Mouse (Mus musculus): ENCODE results near the gene Ms4a3.

The Ms4a3 gene

DNA sequence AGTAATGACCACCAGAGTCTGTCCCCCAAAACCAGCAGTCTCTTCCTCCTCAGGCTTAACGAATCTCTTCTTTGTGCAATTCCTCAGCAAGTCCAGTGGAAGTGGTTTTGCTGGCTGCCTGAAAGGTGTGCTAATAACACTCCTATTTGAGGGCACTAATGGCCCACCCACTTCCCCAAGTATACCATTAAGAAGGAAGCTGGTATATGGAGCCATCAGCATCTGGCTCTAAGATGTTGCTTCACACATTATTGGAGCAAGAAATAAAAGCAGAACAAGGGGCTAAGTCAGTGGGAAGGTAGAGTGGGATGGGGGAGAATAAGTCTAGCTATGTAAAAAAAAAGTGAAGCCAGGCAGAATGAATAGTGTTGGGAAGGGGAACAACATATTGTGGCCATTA is at the start of gene Ms4a3:
Gene Ms4a3, minus strand, starts transcription at position 120 of the 400 bp plus-strand sequence.
- no peak for DNase-seq

DNA sequence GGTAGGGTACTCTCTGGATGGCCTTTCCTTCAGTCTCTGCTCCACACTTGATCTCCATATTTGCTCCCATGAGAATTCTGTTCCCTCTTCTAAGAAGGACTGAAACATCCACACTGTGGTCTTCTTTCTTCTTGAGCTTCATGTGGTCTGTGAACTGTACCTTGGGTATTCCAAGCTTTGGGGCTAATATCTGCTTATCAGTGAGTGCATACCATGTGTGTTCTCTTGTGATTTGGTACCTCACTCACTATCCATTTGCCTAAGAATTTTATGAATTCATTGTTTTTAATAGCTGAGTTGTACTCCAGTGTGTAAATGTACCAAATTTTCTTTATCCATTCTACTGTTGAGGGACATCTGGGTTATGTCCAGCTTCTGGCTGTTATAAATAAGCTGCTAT is 20.9 kb upstream of the Ms4a3 start:
- no peak for DNase-seq

DNA sequence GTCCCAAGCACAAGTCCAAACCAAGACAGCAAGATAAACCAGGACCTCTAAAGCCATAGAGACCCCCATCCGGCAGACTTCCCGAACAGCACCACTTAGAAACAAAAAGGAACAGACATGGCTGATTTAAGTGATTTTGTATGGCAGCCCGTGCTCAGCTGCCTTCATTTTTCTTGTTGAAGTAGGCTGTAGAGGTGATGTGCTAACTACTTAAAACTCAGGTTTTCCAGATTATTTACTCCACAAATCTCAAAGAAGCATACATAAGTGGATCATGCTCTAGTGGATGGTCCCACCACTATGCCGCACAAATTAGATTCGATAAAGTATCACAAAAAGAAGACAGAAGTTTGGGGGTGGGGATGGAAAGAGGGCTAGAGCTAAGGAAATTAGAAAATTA is 19.8 kb upstream of the Ms4a3 start, which contains the start of gene Oosp2:
Gene Oosp2, minus strand, starts transcription at position 101 of the 400 bp plus-strand sequence.
- DNase-seq = no peak

DNA sequence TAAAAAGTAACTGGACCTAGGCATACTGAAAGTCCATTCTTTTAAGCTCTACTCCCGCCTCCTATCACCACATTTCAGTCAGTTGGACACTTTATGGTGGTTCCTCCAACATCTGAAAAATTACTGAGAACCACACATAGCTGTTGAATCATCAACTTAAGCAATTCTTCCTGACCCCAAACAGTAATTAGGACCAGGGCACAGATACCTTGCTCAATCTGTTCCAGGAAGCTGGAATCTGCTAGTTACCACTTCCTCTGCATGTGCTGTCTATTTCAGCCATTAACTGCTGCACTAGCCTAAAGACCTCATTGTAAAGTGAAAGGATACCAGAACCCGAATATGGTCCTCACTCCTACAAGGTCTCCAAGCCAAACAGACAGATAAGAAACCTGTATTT is 18.5 kb upstream of the Ms4a3 start:
- DNase-seq = no peak

DNA sequence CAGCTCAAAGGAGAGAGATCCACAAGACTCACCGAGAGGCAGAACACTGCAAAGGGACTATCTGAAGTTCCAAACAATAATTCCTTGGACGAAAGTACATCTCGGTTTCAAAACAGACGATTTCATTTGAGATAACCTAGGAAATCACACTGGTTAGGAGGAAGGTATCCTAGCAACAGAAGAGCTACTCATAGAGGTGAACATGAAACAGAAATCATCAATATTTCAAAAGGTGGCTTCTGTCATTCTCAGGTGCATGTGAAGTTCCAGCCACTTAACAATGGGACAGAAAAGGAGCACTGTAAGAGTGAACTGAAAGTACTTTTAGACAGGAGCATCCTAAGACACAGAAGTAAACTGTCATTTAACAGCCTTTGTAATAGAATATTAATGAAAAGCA is 8.9 kb upstream of the Ms4a3 start:
- DNase-seq = no peak

DNA sequence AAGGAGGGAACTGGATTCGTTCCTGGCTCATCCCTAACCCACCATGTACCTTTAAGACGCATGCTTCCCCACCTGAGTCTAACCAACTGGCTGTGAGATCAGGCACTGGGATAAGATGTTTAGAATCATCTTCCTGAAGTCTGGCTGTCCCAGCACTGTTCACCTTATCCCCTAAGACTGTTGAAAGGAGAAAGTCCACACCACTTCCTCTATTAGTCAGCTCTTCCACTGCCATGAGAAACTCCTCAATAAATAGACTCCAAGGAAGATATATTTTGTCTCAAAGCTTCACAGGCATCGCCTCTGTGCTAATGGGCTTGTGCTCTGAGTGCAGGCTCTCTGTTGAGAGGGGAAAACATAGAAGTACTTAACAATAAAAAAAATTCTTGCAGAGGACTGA is 5.5 kb upstream of the Ms4a3 start:
- no peak for DNase-seq

DNA sequence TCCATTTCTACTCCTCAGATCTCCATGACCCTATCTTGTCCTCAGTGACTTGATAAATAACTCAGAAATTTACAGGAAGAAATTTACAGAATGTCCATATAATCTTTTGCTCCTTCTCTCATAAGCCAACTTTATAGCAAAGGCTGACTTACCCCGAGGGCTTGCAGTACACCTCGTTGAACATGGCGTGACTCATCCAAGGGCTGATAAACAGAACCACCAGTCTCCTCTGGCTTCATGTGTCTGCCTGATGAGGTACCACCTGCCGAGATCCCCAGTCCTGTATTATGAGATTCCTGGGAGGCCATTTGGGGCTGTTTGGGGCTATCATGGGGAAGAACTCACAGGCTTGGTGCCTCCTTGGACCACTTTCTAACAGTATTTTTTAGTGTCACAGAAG is 1.6 kb downstream of the Ms4a3 start:
- DNase-seq = no peak

DNA sequence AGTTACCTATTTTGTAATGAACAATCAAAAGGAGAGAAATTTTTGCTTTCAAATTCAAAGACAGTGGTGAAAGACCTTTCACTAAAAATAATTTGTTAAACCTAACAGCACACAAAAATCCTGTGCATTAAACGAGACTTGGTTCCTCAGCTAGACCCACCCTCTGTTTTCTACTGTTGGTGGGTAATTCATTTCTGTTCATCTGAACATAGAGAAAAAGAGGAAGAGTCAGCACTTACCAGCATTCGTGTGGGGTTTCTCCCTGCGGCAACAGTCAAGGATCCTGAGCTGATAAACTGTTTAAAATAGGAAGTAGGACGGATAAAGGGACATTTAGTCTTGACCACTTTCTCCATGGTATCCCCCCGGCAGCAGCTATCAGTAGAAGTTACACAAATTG is 5.1 kb downstream of the Ms4a3 start:
- DNase-seq = no peak

DNA sequence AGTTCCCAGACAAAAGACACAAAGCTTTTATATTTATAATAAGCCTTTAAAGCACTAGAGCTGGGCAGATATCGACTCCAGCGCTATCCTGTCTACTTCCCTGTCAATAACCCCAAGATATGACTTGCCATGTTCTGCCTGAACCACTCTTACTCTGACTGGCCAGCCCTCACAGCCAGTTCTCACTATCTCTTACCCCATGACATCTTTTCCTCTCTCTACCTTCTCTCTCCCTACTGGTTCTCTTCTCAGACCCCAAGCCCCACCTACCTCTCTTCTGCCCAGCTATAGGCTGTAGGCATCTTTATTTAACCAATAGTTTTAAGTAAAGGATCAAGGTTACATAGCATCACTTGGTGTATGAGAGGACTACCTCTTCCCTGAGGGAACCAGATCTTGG is 6.3 kb downstream of the Ms4a3 start:
- DNase-seq = no peak

DNA sequence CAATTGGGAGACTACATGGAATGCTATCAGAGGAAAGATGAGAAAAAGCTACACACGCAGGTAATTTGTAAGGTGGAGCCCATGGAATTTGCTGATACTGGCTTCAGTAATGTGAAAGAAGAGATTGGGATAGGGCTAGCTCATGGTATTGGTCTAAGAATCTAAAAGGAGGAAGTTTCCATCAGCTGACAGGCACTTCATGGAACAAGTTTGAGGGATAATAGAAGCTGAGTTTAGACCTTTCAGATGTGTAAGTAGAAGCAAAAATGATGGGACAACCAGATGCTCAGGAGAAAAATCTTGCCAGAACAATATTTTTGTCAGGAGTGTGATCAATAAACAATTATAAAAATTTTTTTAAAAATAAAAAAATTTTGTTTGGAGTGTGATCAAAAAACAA is 6.9 kb downstream of the Ms4a3 start:
- no peak for DNase-seq

DNA sequence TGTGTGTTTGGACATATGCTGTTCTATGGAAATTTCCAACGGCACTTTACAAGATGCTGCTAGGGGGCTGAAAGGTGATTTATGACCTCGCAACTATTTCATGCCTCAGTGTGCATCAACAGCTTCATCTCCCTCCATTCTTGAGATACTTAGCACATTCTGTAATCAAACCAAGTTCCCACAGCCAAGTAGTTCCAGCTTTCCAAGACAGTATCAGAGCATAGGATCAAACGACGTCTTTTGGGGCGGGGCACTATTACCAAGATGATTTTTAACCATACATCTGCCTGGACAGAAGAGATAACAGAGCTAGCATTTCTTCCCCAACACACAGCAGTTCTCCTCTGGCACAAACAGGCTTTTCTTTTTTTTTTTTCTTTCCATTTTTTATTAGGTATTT is 15.4 kb downstream of the Ms4a3 start:
- DNase-seq = no peak

DNA sequence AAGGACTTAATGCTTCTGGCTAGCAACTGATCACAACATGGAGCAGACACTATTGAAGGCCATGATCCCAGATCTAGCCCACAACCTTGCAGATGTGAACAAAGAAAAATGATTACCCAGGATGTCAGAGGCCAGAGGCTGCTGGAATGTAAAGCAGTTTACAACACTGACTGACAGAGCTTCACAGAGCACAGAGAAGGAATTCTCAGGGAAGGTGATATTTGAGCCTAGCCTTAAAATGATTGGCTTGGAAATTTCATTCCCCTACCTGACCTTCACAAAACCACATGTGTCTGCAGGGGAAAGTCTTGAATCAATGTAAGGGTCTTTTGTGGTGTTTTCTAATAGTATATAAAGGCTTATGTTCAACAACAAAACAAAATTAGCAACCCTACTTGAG is 15.9 kb downstream of the Ms4a3 start:
- no peak for DNase-seq

DNA sequence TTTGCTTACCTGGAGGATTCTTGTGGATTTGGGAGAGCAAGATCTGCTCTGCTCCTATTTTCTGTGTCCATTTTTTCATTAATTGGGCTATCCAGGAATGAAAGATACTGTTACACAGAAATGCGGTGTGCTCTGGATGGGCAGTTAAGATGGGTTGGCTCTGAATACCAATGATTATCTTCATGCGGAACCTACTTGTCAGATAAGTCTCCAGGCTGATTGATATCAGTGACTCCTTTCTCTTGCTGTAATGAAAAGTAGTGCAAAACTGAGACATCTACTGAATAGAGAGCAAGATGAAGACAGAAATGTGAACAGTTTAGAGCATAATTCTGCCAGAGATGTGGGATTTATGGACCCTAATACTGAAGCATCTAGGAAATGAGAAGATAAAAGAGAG is 17.1 kb downstream of the Ms4a3 start, which contains the start of gene Ms4a2:
Gene Ms4a2, minus strand, starts transcription at position 169 of the 400 bp plus-strand sequence.
- DNase-seq = no peak

DNA sequence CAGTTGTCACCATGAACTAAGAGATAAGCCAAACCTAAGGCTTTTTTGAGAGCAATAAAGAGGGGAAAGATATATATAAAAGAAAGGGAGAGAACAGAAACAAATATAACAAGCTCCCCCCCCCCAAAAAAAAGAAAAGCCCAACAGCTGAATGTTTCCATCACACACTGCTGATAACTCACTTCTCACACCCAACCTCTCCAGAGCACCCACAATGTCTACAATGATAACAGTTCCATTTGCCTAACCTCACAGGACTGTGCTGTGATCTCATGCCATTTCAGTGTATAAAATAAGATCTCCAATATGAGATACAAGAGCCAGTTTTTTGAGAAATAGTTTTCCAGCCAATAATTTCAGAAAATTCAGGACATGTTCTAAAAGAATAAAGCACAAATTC is 22.7 kb downstream of the Ms4a3 start:
- DNase-seq = no peak

DNA sequence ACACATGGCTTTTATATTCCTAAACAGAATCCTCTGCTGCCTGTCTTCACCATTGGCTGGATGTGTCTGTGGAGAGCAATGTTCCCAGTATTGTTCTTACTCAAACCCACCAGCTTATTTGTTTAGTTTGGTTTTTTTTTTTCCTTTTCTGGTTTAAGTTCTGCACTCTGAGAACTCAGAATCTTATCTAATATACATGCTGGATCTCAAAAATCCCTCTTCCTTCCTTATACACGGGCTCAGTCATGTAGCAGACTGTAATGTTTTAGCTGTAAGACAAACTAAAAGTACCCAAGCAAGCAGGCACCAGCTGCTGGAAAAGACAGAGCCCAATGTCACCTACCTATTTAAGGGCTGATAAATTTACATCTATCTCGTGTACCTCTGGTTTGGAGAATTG is 25.8 kb downstream of the Ms4a3 start:
- DNase-seq = no peak

DNA sequence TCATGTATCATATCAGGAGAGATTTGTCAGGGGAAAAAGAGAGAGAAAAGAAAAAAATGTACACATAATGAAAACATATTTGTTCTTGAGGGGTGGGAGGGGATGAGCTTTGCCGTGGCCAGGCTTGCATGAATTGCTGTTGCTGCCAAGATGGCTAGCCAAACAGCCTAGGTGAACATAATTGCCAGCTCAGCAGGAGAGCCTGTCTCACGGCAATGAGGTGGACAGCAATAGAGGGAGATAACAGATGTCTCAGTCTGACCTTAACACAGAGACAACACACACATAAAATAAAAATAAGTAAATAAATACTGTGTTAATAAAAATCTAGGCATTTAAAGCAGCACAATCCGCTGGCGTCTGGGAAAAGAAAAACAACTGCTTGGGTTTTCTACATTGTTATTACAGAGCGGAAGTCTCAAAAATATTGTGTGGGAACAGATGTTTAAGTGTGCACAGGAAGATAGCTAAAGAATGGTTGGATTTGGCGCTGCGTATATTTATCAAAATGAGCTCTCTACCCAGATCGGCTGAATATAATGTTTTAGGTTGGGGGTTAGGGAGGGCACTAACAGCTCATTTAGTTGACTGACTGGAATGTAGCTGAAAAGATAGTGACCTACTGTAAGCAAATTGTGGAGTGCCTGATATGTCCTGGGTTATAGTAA is 26.7 kb downstream of the Ms4a3 start:
- no peak for DNase-seq

DNA sequence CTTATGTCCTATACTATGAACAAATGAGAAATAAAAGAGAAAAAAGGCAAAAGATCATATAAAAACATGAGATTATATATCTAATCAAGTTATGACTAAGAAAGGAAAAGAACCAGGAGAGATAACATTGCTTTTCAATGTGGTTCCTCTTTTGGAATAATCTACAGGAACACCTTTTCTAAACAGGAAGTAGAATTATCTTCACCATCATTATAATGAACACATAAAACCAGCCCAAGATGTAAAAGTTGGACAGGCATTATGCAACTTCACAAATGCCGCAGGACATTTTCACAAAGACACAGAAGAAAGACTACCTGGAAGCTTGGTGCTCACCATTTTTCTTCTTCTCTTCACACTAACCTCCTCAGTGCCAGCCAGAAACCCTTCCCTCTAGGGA is 27.6 kb downstream of the Ms4a3 start:
- DNase-seq = no peak

DNA sequence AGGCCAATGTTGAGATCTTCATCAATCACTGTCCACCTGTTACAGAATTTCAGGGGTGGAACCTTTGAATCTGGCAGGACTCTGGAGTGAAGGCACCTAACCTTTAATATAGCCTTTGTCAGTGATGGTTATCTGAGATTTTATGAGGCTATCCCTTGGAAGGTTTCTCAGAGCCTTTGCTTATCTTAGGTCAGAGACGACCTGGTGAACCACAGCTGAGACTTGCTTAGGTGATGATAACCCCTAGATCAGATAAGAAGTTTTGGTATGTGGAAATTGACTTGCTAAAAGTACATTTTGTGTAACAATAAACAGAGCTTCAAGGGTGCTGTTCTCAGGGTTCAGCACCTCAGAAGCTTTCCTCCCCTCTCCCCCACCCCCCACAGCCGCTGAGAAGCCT is 28.4 kb downstream of the Ms4a3 start:
- no peak for DNase-seq

DNA sequence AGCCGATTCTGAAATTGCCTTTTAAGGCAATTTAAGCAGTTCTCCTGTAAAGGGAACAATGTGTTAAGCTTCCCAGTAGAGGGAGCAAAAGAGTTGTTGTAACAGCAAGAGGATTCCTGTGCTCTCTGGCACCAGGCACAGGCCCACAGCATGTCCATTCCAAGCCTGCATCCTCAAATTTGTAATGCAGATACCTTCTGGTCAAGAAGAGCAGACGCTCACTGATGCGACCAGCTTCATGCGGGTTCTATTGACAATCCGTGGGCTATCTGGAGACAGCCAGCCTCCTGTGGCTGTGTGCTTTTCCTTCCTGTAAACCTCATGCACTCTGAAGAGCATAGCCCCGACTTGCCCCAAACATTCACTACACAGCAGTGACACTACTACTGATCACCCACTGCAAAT is 29.1 kb downstream of the Ms4a3 start:
- DNase-seq = peak; percentile 16

DNA sequence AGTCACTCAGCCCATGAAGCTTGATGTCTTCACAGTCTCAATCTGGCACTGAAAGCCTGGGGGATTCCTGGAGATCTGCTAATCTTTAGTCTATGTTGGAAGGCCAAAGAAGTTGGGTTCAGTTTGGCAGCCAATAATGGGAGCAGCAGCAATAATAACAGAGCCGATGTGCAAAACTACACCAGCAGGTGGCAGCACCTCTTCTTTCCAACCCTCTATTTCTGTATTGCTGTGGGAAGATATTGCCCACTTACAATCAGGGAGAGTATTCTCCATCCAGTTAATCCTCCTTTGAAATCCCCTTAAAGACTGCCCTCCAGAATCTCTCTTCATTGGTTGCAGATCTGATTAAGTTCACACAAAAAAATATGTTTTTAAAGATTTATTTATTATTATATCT is 32.5 kb downstream of the Ms4a3 start:
- DNase-seq = peak; percentile 17

DNA sequence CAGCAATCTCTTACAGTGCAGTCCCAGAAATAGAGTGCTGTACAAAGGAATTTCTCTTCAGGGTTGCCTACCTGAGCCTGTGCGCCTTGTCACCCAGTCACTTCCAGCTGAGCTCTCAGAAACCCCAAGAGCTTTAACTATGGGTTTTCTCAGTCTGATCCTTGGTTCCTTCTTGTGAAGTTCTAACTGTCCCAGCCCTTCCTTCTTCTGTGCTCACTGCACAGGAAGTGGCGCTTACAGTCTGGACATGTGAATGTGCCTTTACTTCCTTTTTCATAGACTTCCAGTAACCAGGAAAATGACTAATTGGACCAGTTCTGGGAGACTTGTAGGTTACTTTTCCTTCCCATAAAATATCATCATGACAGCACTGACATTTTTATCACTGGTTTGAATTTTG is 36.0 kb downstream of the Ms4a3 start, which contains the start of gene Ms4a6d:
Gene Ms4a6d, minus strand, starts transcription at position 247 of the 400 bp plus-strand sequence.
- DNase-seq = no peak

DNA sequence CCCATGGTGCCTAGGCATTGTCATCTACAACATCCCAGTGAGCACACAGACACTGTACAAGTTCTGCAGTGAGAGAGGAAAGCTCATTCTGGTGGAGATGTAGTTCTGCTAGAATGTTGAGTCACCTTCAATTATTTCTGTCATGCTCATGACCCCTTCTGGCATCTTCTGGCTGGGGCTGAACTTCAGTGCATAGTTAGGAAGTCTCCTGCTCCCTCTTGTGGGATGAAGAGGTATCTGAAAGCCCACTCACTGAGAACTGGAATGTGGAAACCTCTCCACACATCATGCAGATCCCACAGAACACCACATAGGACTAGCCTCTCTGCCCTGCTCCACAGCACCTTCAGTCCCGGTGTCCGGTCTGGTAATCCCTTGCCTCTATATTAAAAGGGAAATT is 38.6 kb downstream of the Ms4a3 start:
- peak; percentile 7 for DNase-seq

DNA sequence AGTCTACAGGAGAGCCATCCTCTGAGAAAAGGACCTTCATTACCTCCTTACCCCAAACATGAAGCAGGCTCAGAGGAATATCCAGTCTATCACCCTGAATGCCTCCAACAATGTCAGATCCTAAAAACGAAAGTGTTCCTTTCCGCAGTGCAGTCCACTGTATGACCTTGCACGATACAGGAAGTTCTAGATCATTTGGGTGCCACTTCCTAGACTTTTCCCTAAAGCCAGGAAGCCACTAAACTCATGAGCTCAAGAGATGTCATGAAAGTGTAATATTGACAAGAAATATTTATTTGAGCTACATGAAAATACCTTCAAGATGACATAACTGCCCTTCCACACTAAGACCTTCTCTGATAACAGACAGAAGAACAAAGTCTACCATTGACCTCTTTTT is 39.3 kb downstream of the Ms4a3 start:
- no peak for DNase-seq

DNA sequence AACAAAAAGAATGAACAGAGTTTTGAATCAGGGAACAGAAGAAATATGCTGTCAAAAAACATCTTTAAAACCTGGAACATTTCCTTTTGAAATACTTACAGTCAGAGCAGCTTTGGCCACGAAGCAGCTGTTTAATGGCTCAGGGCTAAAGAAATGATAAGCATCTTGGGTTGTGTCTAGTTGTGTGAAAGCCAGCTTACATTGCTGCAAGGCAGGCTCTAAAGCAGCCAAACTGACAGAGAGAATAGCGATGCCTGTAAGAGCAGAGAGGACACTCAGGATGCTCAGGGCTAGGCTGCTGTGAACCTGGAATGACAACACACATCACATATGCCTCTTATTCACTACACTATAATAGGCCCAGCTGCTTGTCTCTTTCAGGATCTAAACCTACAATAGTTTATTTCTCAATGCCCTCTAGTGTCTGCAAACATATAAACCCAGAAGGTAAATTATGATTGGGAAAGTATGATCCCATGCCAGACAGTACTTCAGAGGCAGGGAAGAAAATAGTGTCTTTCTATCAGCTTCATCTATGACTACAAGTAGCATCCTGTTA is 50.7 kb downstream of the Ms4a3 start:
- no peak for DNase-seq

DNA sequence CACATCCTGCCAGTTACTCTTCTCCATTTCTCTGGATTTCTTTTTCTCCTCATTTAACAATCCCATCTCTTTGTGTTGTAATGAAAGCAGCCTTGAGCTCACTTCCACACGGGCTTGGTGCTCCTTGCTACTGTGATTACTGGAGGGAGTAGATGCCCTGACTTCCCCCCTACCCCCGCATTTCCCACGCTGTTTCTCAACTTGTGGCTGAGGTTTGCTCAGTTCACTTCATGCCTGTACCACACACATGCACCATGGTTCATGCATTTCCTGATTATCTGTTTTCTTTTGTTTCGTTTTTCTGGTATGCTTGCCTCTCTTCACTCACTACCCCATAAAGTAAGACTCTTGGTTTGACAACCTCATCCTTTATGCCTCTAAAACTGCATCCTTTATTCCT is 51.4 kb downstream of the Ms4a3 start:
- no peak for DNase-seq

Measured in kidney, postnatal 14 days (tissue).